Mouse (Mus musculus) left cerebral cortex, postnatal 10 days (tissue): ENCODE results near the gene Zbtb2. TPM values are rescaled to one million over a fixed set of nuclear protein-coding genes. Genes with fewer than 3 reads are reported as not detected.

Experiments used
- DNase-seq, 2 experiments: peaks; one replicate each; pipeline ENCODE4 v3.0.0; 2021 to 2022; ENCODE audit warnings: low spot score in 2 of 2, mixed read lengths in 1 of 2; ENCODE audit errors: extremely low spot score in 1 of 2
- intact Hi-C: fragments of 180-260 bp; cut with DNase I; formaldehyde crosslinking; loops from one replicate; pipeline ENCODE4 v1.15.1; 2025
- total RNA-seq, 2 experiments: library from RNA; stranded (reverse); gene quantifications; 2 replicates each; pipeline ENCODE4 v1.2.3; 2021

Gene Zbtb2
- total RNA-seq, 2 experiments from 2014 or later, result 9.3 to 9.4 TPM

- DNase-seq, result no peak
- intact Hi-C loops, result loop anchor here (10.0 kb wide), 1 partner anchor 812 kb away; no protein-coding TSS in a partner anchor
These were observed 40.8 kb downstream of the Zbtb2 start for GRCm38 (mm10) chr10:4347136-4347492.

- peak; percentile 77 to 92 for DNase-seq
- intact Hi-C loops, result loop anchor here (10.0 kb wide), 1 partner anchor 812 kb away; no protein-coding TSS in a partner anchor
These were observed 41.3 kb downstream of the Zbtb2 start for GRCm38 (mm10) chr10:4346489-4347135.

GRCm38 (mm10) chr10:4341430-4341829, 46.5 kb downstream of the Zbtb2 start:
- peak in 1 of 2 experiments; percentile 65 for DNase-seq
- intact Hi-C loops, result loop anchor here (10.0 kb wide), 1 partner anchor 807 kb away; no protein-coding TSS in a partner anchor

GRCm38 (mm10) chr10:4338863-4339461, 48.9 kb downstream of the Zbtb2 start:
- peak in 1 of 2 experiments; percentile 66 for DNase-seq
- intact Hi-C loops, result no loop called here

GRCm38 (mm10) chr10:4334039-4334683, 53.7 kb downstream of the Zbtb2 start:
- peak; percentile 15 to 90 for DNase-seq
- intact Hi-C loops, result loop anchor here (5.0 kb wide), 2 partner anchors 297 to 337 kb away; no protein-coding TSS in a partner anchor

GRCm38 (mm10) chr10:4333319-4333718, 54.6 kb downstream of the Zbtb2 start:
- intact Hi-C loops, result loop anchor here (5.0 kb wide), 2 partner anchors 296 to 336 kb away; no protein-coding TSS in a partner anchor
- DNase-seq, result peak; percentile 41 to 63

GRCm38 (mm10) chr10:4332228-4332979, 55.5 kb downstream of the Zbtb2 start:
- intact Hi-C loops, result loop anchor here (5.0 kb wide), 2 partner anchors 295 to 335 kb away; no protein-coding TSS in a partner anchor
- DNase-seq, result no peak

GRCm38 (mm10) chr10:4327716-4328115, 60.2 kb downstream of the Zbtb2 start:
- intact Hi-C loops, result loop anchor here (2.0 kb wide), 1 partner anchor 241 kb away; no protein-coding TSS in a partner anchor
- DNase-seq, result no peak

- DNase-seq, result no peak
- intact Hi-C loops, result no loop called here
These were observed 62.3 kb downstream of the Zbtb2 start for GRCm38 (mm10) chr10:4325562-4325961.

- intact Hi-C loops, result no loop called here
- DNase-seq, result no peak
These were observed 64.0 kb downstream of the Zbtb2 start for GRCm38 (mm10) chr10:4323885-4324284.

Other genes starting within 250 kb of the Zbtb2 start
- 10 to 100 TPM; 28.1 to 28.5 TPM for gene Akap12, start 121.7 kb downstream of the Zbtb2 start, total RNA-seq
- 10 to 100 TPM; 31.6 to 34.6 TPM for gene Rmnd1, start 44.3 kb upstream of the Zbtb2 start, total RNA-seq
- gene Armt1, start 44.4 kb upstream of the Zbtb2 start, total RNA-seq, result 10 to 100 TPM; 10.6 to 12.3 TPM
- under 1 TPM; 0.26 to 0.43 TPM for gene Ccdc170, start 94.4 kb upstream of the Zbtb2 start, total RNA-seq
- gene Esr1, start 223.5 kb upstream of the Zbtb2 start, total RNA-seq, result 1 to 10 TPM; 2.3 to 3.4 TPM